Comparison of ENCODE assay signal across 25 mouse cellular contexts in the genomic region with DNA sequence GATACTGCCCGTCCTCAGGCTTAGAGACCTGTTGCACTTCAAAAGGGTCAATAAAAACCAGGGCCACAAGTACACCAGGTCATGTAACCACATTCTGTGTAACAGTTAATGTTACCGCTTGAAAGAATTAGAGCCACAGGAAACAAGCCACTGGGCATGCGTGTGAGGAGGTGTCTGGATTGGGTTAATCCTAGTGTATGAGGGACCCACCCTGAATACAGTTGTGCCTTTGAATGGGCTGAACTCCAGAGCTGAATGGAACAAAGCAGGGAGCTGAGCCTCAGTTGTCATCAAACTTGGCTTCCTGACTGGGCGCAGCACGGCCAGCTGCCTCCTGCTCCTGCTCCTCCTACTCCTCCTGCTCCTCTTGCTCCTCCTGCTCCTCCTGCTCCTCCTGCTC.
DNase-seq lines count a peak whose midpoint lies in the region; ATAC-seq and TF ChIP-seq lines count a peak whose summit lies in the region.
"Had no signal": no experiment of that assay in that cellular context is flagged by ENCODE, and none has a peak within 500 bp of the region (broad histone marks: within the 10 kb centered on the region; RNA-seq: fewer than 3 reads in every experiment).

No protein-coding gene starts in this region.

- H3K9ac ChIP-seq in liver, postnatal 0 days (replicated peaks), result no peak overlapping the region
- H3K9ac ChIP-seq in liver, embryonic 12.5 days, result no peak overlapping the region
- no peak overlapping the region for H3K9ac ChIP-seq in midbrain, embryonic 16.5 days (ENCODE audit: low read depth, low read length)
- H3K9ac ChIP-seq: embryonic facial prominence, embryonic 15.5 days; forebrain, embryonic 15.5 days; liver, embryonic 14.5 days; lung, embryonic 15.5 days; midbrain, embryonic 15.5 days; stomach, embryonic 15.5 days had no signal

- 51% methylated on average over 5 of the region's 5 CpGs for WGBS in liver, postnatal 0 days (ENCODE audit: insufficient replicate concordance)
- WGBS in liver, embryonic 12.5 days (ENCODE audit: insufficient replicate concordance), result 54% methylated on average over 5 of the region's 5 CpGs
- WGBS in midbrain, embryonic 16.5 days, result 50% methylated on average over 5 of the region's 5 CpGs

- no peak overlapping the region for H3K4me2 ChIP-seq in liver, postnatal 0 days (ENCODE audit: low read depth, low read length)
- no peak overlapping the region for H3K4me2 ChIP-seq in liver, embryonic 12.5 days
- no peak overlapping the region for H3K4me2 ChIP-seq in midbrain, embryonic 16.5 days (ENCODE audit: low read length)
- H3K4me2 ChIP-seq: embryonic facial prominence, embryonic 15.5 days; forebrain, embryonic 15.5 days; heart, embryonic 11.5 days; lung, embryonic 15.5 days; midbrain, embryonic 15.5 days; stomach, embryonic 15.5 days had no signal

- H3K36me3 ChIP-seq in liver, postnatal 0 days (replicated peaks; ENCODE audit: insufficient read depth, low read length), result no peaks in the 10 kb centered on the region
- H3K36me3 ChIP-seq in liver, embryonic 12.5 days, result no peaks in the 10 kb centered on the region
- H3K36me3 ChIP-seq in splenic B cell, adult 2 months (ENCODE audit: control insufficient read depth, insufficient read depth, low read length, poor library complexity, severe bottlenecking), result no peaks in the 10 kb centered on the region
- no peaks in the 10 kb centered on the region for H3K36me3 ChIP-seq in midbrain, embryonic 16.5 days (ENCODE audit: control insufficient read depth, insufficient read depth, low read length)
- H3K36me3 ChIP-seq: embryonic facial prominence, embryonic 15.5 days; forebrain, embryonic 15.5 days; lung, embryonic 15.5 days; midbrain, embryonic 15.5 days; stomach, embryonic 15.5 days had no signal

- no peaks in the 10 kb centered on the region for H3K4me1 ChIP-seq in liver, postnatal 0 days (ENCODE audit: insufficient read depth)
- no peaks in the 10 kb centered on the region for H3K4me1 ChIP-seq in liver, embryonic 12.5 days
- peaks cover 26% of the 10 kb centered on the region for H3K4me1 ChIP-seq in midbrain, embryonic 16.5 days (ENCODE audit: control insufficient read depth, insufficient read depth, low read length)
- H3K4me1 ChIP-seq: stomach, embryonic 15.5 days had no signal

- no peak overlapping the region for H3K4me3 ChIP-seq in liver, postnatal 0 days (ENCODE audit: low read depth, low read length)
- H3K4me3 ChIP-seq in liver, embryonic 12.5 days, result no peak overlapping the region
- H3K4me3 ChIP-seq in midbrain, embryonic 16.5 days (ENCODE audit: low read depth, low read length), result no peak overlapping the region
- H3K4me3 ChIP-seq: embryonic facial prominence, embryonic 15.5 days; forebrain, embryonic 15.5 days; lung, embryonic 15.5 days; midbrain, embryonic 15.5 days; stomach, embryonic 15.5 days had no signal

- no peak for DNase-seq in liver, postnatal 0 days
- DNase-seq in ZHBTc4 (ENCODE audit: low read depth, low spot score), result peak; percentile 51
- peak; percentile 23 for DNase-seq in splenic B cell, adult 2 months (ENCODE audit: low read depth, low spot score)
- DNase-seq in left cerebral cortex, adult 11 months (ENCODE audit: low spot score), result no peak
- DNase-seq: adrenal gland, postnatal 10 days; cerebellum, adult 2 months; cerebellum, postnatal 36 days; gastrocnemius, postnatal 10 days; kidney, adult 18-20 months; lung, postnatal 36 days; right cerebral cortex, postnatal 25 days; thymus, adult 18-20 months had no signal

- H3K27me3 ChIP-seq in liver, postnatal 0 days (ENCODE audit: insufficient read depth, low read length), result peaks cover 14% of the 10 kb centered on the region
- peaks cover 37% of the 10 kb centered on the region for H3K27me3 ChIP-seq in liver, embryonic 12.5 days (replicated peaks)
- no peaks in the 10 kb centered on the region for H3K27me3 ChIP-seq in splenic B cell, adult 2 months (ENCODE audit: control insufficient read depth, insufficient read depth, low read length, poor library complexity, severe bottlenecking)
- H3K27me3 ChIP-seq in midbrain, embryonic 16.5 days (ENCODE audit: control insufficient read depth, insufficient read depth, low read depth, low read length), result peaks cover 10% of the 10 kb centered on the region

- TF ChIP-seq CTCF in liver, postnatal 0 days (IDR thresholded peaks at IDR 0.05; ENCODE audit: low read depth), result no peak

- peak; percentile 35 for ATAC-seq in liver, postnatal 0 days
- no peak for ATAC-seq in liver, embryonic 12.5 days
- peak; percentile 31; the same call in 1 of the 2 replicates for ATAC-seq in megakaryocyte progenitor cell, adult 5-6 weeks (replicated peaks; ENCODE audit: poor library complexity)
- no peak for ATAC-seq in midbrain, embryonic 16.5 days
- no peak for ATAC-seq in erythroblast, adult 5-6 weeks (replicated peaks; ENCODE audit: low FRiP score, poor library complexity, severe bottlenecking)
- ATAC-seq: forebrain, embryonic 15.5 days; midbrain, embryonic 15.5 days; Patski had no signal

- H3K27ac ChIP-seq in liver, postnatal 0 days (ENCODE audit: low read depth), result no peak overlapping the region
- H3K27ac ChIP-seq in liver, embryonic 12.5 days, result no peak overlapping the region
- H3K27ac ChIP-seq in midbrain, embryonic 16.5 days (ENCODE audit: low read length), result no peak overlapping the region
- H3K27ac ChIP-seq: embryonic facial prominence, embryonic 15.5 days; forebrain, embryonic 15.5 days; kidney, postnatal 0 days; liver, embryonic 14.5 days; lung, embryonic 15.5 days; midbrain, embryonic 15.5 days; stomach, embryonic 15.5 days had no signal

- H3K9me3 ChIP-seq in liver, postnatal 0 days (ENCODE audit: low read length), result no peaks in the 10 kb centered on the region
- no peaks in the 10 kb centered on the region for H3K9me3 ChIP-seq in liver, embryonic 12.5 days (replicated peaks)
- no peaks in the 10 kb centered on the region for H3K9me3 ChIP-seq in midbrain, embryonic 16.5 days (replicated peaks; ENCODE audit: control insufficient read depth, low read length, poor library complexity, severe bottlenecking)
- H3K9me3 ChIP-seq: embryonic facial prominence, embryonic 15.5 days; forebrain, embryonic 15.5 days; lung, embryonic 15.5 days; midbrain, embryonic 15.5 days; stomach, embryonic 15.5 days had no signal

- no peak for TF ChIP-seq EP300 in liver, postnatal 0 days (IDR thresholded peaks at IDR 0.05; ENCODE audit: low read depth)

Comparison
In these comparisons a context has a peak if more than half of its experiments do, and no peak if none do; other contexts are left out.
1. ATAC-seq: peak in liver, postnatal 0 days (single experiment) and megakaryocyte progenitor cell, adult 5-6 weeks (single experiment); none in liver, embryonic 12.5 days (single experiment), midbrain, embryonic 16.5 days (single experiment) and erythroblast, adult 5-6 weeks (single experiment).
2. DNase-seq: peak in ZHBTc4 (single experiment) and splenic B cell, adult 2 months (single experiment); none in liver, postnatal 0 days (single experiment) and left cerebral cortex, adult 11 months (single experiment).